Mouse (Mus musculus) left cerebral cortex, postnatal 4 days (tissue): ENCODE measurements around the gene Uck2. TPM values are rescaled to one million over a fixed set of nuclear protein-coding genes. Genes with fewer than 3 reads are reported as not detected.
A peak's percentile ranks its signal among the peaks of the same experiment; 100 is the strongest.

ENCODE experiments used
- DNase-seq: peaks from one replicate; pipeline ENCODE4 v3.0.0-alpha.2; 2022
- intact Hi-C: fragments of 180-260 bp; cut with DNase I; formaldehyde crosslinking; loops from one replicate; pipeline ENCODE4 v1.15.1; 2025
- total RNA-seq, 2 experiments: library from RNA; stranded (reverse); gene quantifications; 2 replicates each; pipeline ENCODE4 v1.2.3; 2021

Uck2 gene
- total RNA-seq, 2 experiments from 2014 or later, result 80.8 to 85.6 TPM

GRCm38 (mm10) chr1:167261750-167262149 lies 23.4 kb downstream of the Uck2 start:
- intact Hi-C loops, result no loop called here
- DNase-seq, result no peak

- DNase-seq, result no peak
- intact Hi-C loops, result no loop called here
These were observed 25.4 kb downstream of the Uck2 start for GRCm38 (mm10) chr1:167259702-167260101.

- no peak for DNase-seq
- intact Hi-C loops, result no loop called here
These were observed 28.3 kb downstream of the Uck2 start for GRCm38 (mm10) chr1:167256724-167257302.

- intact Hi-C loops, result no loop called here
- DNase-seq, result no peak
These were observed 31.5 kb downstream of the Uck2 start for GRCm38 (mm10) chr1:167253579-167253978.

GRCm38 (mm10) chr1:167249881-167250280 lies 35.2 kb downstream of the Uck2 start:
- intact Hi-C loops, result no loop called here
- DNase-seq, result no peak

GRCm38 (mm10) chr1:167249252-167249651 lies 35.9 kb downstream of the Uck2 start:
- intact Hi-C loops, result no loop called here
- DNase-seq, result no peak

GRCm38 (mm10) chr1:167247886-167248285 lies 37.2 kb downstream of the Uck2 start:
- intact Hi-C loops, result no loop called here
- DNase-seq, result no peak

- intact Hi-C loops, result no loop called here
- peak; percentile 46 for DNase-seq
These were observed 38.1 kb downstream of the Uck2 start for GRCm38 (mm10) chr1:167246976-167247375.

GRCm38 (mm10) chr1:167246275-167246674 lies 38.8 kb downstream of the Uck2 start:
- intact Hi-C loops, result no loop called here
- no peak for DNase-seq

- DNase-seq, result no peak
- intact Hi-C loops, result no loop called here
These were observed 39.9 kb downstream of the Uck2 start for GRCm38 (mm10) chr1:167245180-167245641.

- DNase-seq, result no peak
- intact Hi-C loops, result no loop called here
These were observed 42.9 kb downstream of the Uck2 start for GRCm38 (mm10) chr1:167242191-167242681.

GRCm38 (mm10) chr1:167241487-167241886 lies 43.6 kb downstream of the Uck2 start:
- intact Hi-C loops, result no loop called here
- DNase-seq, result no peak

- intact Hi-C loops, result no loop called here
These were observed 44.8 kb downstream of the Uck2 start for GRCm38 (mm10) chr1:167240361-167240760.

GRCm38 (mm10) chr1:167239916-167240315 lies 45.2 kb downstream of the Uck2 start:
- intact Hi-C loops, result no loop called here
- peak; percentile 84 for DNase-seq

More at GRCm38 (mm10) chr1:167240361-167240760, 44.8 kb downstream of the Uck2 start:
- DNase-seq, result peak; percentile 60

GRCm38 (mm10) chr1:167237798-167238197 lies 47.3 kb downstream of the Uck2 start:
- intact Hi-C loops, result no loop called here
- DNase-seq, result no peak

GRCm38 (mm10) chr1:167236790-167237189 lies 48.3 kb downstream of the Uck2 start:
- intact Hi-C loops, result no loop called here
- no peak for DNase-seq

GRCm38 (mm10) chr1:167234344-167234743 lies 50.8 kb downstream of the Uck2 start:
- intact Hi-C loops, result loop anchor here (5.0 kb wide), 1 partner anchor 98 kb away; no protein-coding TSS in a partner anchor
- no peak for DNase-seq

- intact Hi-C loops, result loop anchor here (5.0 kb wide), 1 partner anchor 99 kb away; no protein-coding TSS in a partner anchor
- DNase-seq, result no peak
These were observed 52.2 kb downstream of the Uck2 start for GRCm38 (mm10) chr1:167232918-167233317.

GRCm38 (mm10) chr1:167231612-167232283 lies 53.4 kb downstream of the Uck2 start:
- peak; percentile 76 for DNase-seq
- intact Hi-C loops, result loop anchor here (5.0 kb wide), 1 partner anchor 101 kb away; no protein-coding TSS in a partner anchor

GRCm38 (mm10) chr1:167230930-167231611 lies 54.0 kb downstream of the Uck2 start:
- intact Hi-C loops, result loop anchor here (5.0 kb wide), 1 partner anchor 101 kb away; no protein-coding TSS in a partner anchor

GRCm38 (mm10) chr1:167222382-167223010 lies 62.6 kb downstream of the Uck2 start:
- intact Hi-C loops, result loop anchor here (10.0 kb wide), 1 partner anchor 52 kb away; no protein-coding TSS in a partner anchor
- DNase-seq, result no peak

More at GRCm38 (mm10) chr1:167230930-167231611, 54.0 kb downstream of the Uck2 start:
- DNase-seq, result no peak
